Mouse (Mus musculus): ENCODE results near the gene Lztr1. TPM values are rescaled to one million over a fixed set of nuclear protein-coding genes. Genes with fewer than 3 reads are reported as not detected.

Gene Lztr1
- 106 and 179 TPM in 2 replicates for polyA plus RNA-seq (2012; rRNA removed)

GRCm38 (mm10) chr16:17508546-17509239 is at the start of gene Lztr1:
TSS of gene Lztr1 (plus strand) at chr16:17508688.

GRCm38 (mm10) chr16:17489469-17490111 is 18.9 kb upstream of the Lztr1 start, which contains the start of gene Aifm3:
TSS of gene Aifm3 (plus strand) at chr16:17489611.

GRCm38 (mm10) chr16:17530640-17531288 is 22.3 kb downstream of the Lztr1 start, which contains the start of gene Thap7:
TSS of gene Thap7 (minus strand) at chr16:17531136.

GRCm38 (mm10) chr16:17561128-17561750 is 52.8 kb downstream of the Lztr1 start, which contains the start of gene Lrrc74b:
TSS of gene Lrrc74b (minus strand) at chr16:17561247.

GRCm38 (mm10) chr16:17561751-17562208 is 53.3 kb downstream of the Lztr1 start, which contains the start of gene P2rx6:
TSS of gene P2rx6 (plus strand) at chr16:17561885.

Other genes with a start within 250 kb of the Lztr1 start
- 24.4 and 41.8 TPM in 2 replicates for gene Tmem191c, start 232.6 kb upstream of the Lztr1 start, polyA plus RNA-seq (2012; rRNA removed)
- 3.5 and 5.9 TPM in 2 replicates for gene Serpind1, start 177.3 kb upstream of the Lztr1 start, polyA plus RNA-seq (2012; rRNA removed)
- 7.0 and 10.6 TPM in 2 replicates for gene Snap29, start 102.7 kb upstream of the Lztr1 start, polyA plus RNA-seq (2012; rRNA removed)
- gene Pi4ka, start 102.4 kb upstream of the Lztr1 start, polyA plus RNA-seq (2012; rRNA removed), result 52.9 and 69.5 TPM in 2 replicates
- gene Crkl, start 56.7 kb upstream of the Lztr1 start, polyA plus RNA-seq (2012; rRNA removed), result 33.1 and 39.4 TPM in 2 replicates
- 4.4 and 7.6 TPM in 2 replicates for gene Aifm3, start 19.1 kb upstream of the Lztr1 start, polyA plus RNA-seq (2012; rRNA removed)
- gene Thap7, start 22.4 kb downstream of the Lztr1 start, polyA plus RNA-seq (2012; rRNA removed), result 45.2 and 55.7 TPM in 2 replicates
- 0.19 and 0.22 TPM in 2 replicates for gene Lrrc74b, start 52.6 kb downstream of the Lztr1 start, polyA plus RNA-seq (2012; rRNA removed)
- 0.76 and 0.91 TPM in 2 replicates for gene P2rx6, start 53.2 kb downstream of the Lztr1 start, polyA plus RNA-seq (2012; rRNA removed)
- gene Slc7a4, start 74.5 kb downstream of the Lztr1 start, polyA plus RNA-seq (2012; rRNA removed), result 1.9 and 2.8 TPM in 2 replicates
- gene Smpd4, start 110.7 kb downstream of the Lztr1 start, polyA plus RNA-seq (2012; rRNA removed), result 73.3 and 99.1 TPM in 2 replicates
- gene Ccdc74a, start 137.8 kb downstream of the Lztr1 start, polyA plus RNA-seq (2012; rRNA removed), result 5.1 and 7.4 TPM in 2 replicates
- gene Med15, start 224.2 kb downstream of the Lztr1 start, polyA plus RNA-seq (2012; rRNA removed), result 37.9 and 63.3 TPM in 2 replicates

All from central nervous system, embryonic 11.5 days (tissue).